Mouse (Mus musculus) MN1 (cell line): ENCODE results near the gene Fbxo5.

Experiments used
- DNase-seq: peaks from one replicate; pipeline ENCODE4 v3.0.0-alpha.2; 2016; ENCODE audit warnings: low spot score

Fbxo5 gene

GRCm38 (mm10) chr10:5805243-5805730, at the start of gene Fbxo5:
Fbxo5 (minus strand) TSS chr10:5805600.
- peak; percentile 100 for DNase-seq

GRCm38 (mm10) chr10:5853290-5853868, 48.0 kb upstream of the Fbxo5 start:
- no peak for DNase-seq

- DNase-seq: peak; percentile 38
Observed at GRCm38 (mm10) chr10:5846939-5847338, 41.5 kb upstream of the Fbxo5 start.

- DNase-seq: peak; percentile 80
Observed at GRCm38 (mm10) chr10:5841369-5841768, 36.0 kb upstream of the Fbxo5 start.

- no peak for DNase-seq
Observed at GRCm38 (mm10) chr10:5826336-5827025, 21.1 kb upstream of the Fbxo5 start.

GRCm38 (mm10) chr10:5824779-5825178, 19.4 kb upstream of the Fbxo5 start:
- peak; percentile 79 for DNase-seq

- peak; percentile 100 for DNase-seq
Observed at GRCm38 (mm10) chr10:5823740-5824491, 18.5 kb upstream of the Fbxo5 start, which contains the start of gene Mtrf1l. Mtrf1l (minus strand) TSS chr10:5823910.

GRCm38 (mm10) chr10:5823291-5823739, 17.9 kb upstream of the Fbxo5 start:
- no peak for DNase-seq

- DNase-seq: no peak
Observed at GRCm38 (mm10) chr10:5818772-5819171, 13.4 kb upstream of the Fbxo5 start.

- DNase-seq: no peak
Observed at GRCm38 (mm10) chr10:5815968-5816367, 10.6 kb upstream of the Fbxo5 start.

GRCm38 (mm10) chr10:5813724-5814123, 8.3 kb upstream of the Fbxo5 start:
- DNase-seq: no peak

- DNase-seq: no peak
Observed at GRCm38 (mm10) chr10:5807683-5808082, 2.3 kb upstream of the Fbxo5 start.

- no peak for DNase-seq
Observed at GRCm38 (mm10) chr10:5806996-5807395, 1.6 kb upstream of the Fbxo5 start.

- DNase-seq: no peak
Observed at GRCm38 (mm10) chr10:5806416-5806815, 1.0 kb upstream of the Fbxo5 start.

- peak; percentile 100 for DNase-seq
Observed at GRCm38 (mm10) chr10:5805731-5806307, 419 bp upstream of the Fbxo5 start.

- DNase-seq: no peak
Observed at GRCm38 (mm10) chr10:5804691-5805156, 676 bp downstream of the Fbxo5 start.

GRCm38 (mm10) chr10:5803739-5804138, 1.7 kb downstream of the Fbxo5 start:
- DNase-seq: no peak

GRCm38 (mm10) chr10:5802866-5803265, 2.5 kb downstream of the Fbxo5 start:
- DNase-seq: no peak

- DNase-seq: peak; percentile 68
Observed at GRCm38 (mm10) chr10:5800490-5800889, 4.9 kb downstream of the Fbxo5 start.

GRCm38 (mm10) chr10:5798069-5798468, 7.3 kb downstream of the Fbxo5 start:
- no peak for DNase-seq

- peak; percentile 70 for DNase-seq
Observed at GRCm38 (mm10) chr10:5790657-5791056, 14.7 kb downstream of the Fbxo5 start.

GRCm38 (mm10) chr10:5786923-5787322, 18.5 kb downstream of the Fbxo5 start:
- DNase-seq: peak; percentile 37
